Mouse (Mus musculus) ES-Bruce4 (cell line): ENCODE data around the gene Thumpd2.

Experiments used
- CTCF ChIP-seq: IDR thresholded peaks from one replicate; pipeline ENCODE4 v1.8.1; 2011; ENCODE audit warnings: low read depth, low read length
- POLR2A ChIP-seq: IDR thresholded peaks from one replicate; pipeline ENCODE4 v1.8.1; 2011; ENCODE audit warnings: low read length; ENCODE audit not compliant: insufficient read depth

- no peak for TF ChIP-seq CTCF
- TF ChIP-seq POLR2A, result no peak
Measured at GRCm38 (mm10) chr17:81062349-81062871, 2.5 kb downstream of the Thumpd2 start.
